In genomic region chr14:60732787-60733186, GRCm38 (mm10) we compare ENCODE assay signal across 9 mouse cellular contexts. TPM values are rescaled to one million over a fixed set of nuclear protein-coding genes. Genes with fewer than 3 reads are reported as not detected.
DNase-seq lines count a peak whose midpoint lies in the region; ATAC-seq and TF ChIP-seq lines count a peak whose summit lies in the region.
"Had no signal": no experiment of that assay in that cellular context is flagged by ENCODE, and none has a peak within 500 bp of the region (broad histone marks: within the 10 kb centered on the region; RNA-seq: fewer than 3 reads in every experiment).

No protein-coding gene starts in this region.

- intact Hi-C loops in left cerebral cortex, adult 2 months (cut with DNase I), result no loop called here

- H3K9ac ChIP-seq in forebrain, embryonic 16.5 days (replicated peaks; ENCODE audit: low read depth, low read length), result peak overlapping the region; percentile 26; the same call in 1 of the 2 replicates
- H3K9ac ChIP-seq in hindbrain, embryonic 12.5 days, result 0 out of 2 replicates have a peak overlapping the region, but pooled peaks have one; percentile 10
- no peak overlapping the region for H3K9ac ChIP-seq in liver, embryonic 13.5 days

- no peaks in the 10 kb centered on the region for H3K79me2 ChIP-seq in myocyte (ENCODE audit: control insufficient read depth, insufficient read depth)

- H3K4me3 ChIP-seq in left cerebral cortex, adult 2 months, result peak overlapping the region; percentile 18; the same call in 1 of the 2 replicates
- H3K4me3 ChIP-seq in forebrain, embryonic 16.5 days (replicated peaks; ENCODE audit: low read length), result no peak overlapping the region
- H3K4me3 ChIP-seq in hindbrain, embryonic 12.5 days, result no peak overlapping the region
- H3K4me3 ChIP-seq in liver, embryonic 13.5 days (replicated peaks), result peak overlapping the region; percentile 10; the same call in 1 of the 2 replicates
- H3K4me3 ChIP-seq in myocyte, result peak overlapping the region; percentile 16

- whole genome bisulfite sequencing in forebrain, embryonic 16.5 days, result 28% methylated on average over 16 of the region's 16 CpGs
- 23% methylated on average over 16 of the region's 16 CpGs for WGBS in hindbrain, embryonic 12.5 days
- WGBS in liver, embryonic 13.5 days (ENCODE audit: insufficient replicate concordance), result 12% methylated on average over 16 of the region's 16 CpGs

- H3K4me2 ChIP-seq in forebrain, embryonic 16.5 days (ENCODE audit: low read length), result peak overlapping the region; percentile 6; the same call in 1 of the 2 replicates
- peak overlapping the region; percentile 25 for H3K4me2 ChIP-seq in hindbrain, embryonic 12.5 days (replicated peaks)
- peak overlapping the region; percentile 11 for H3K4me2 ChIP-seq in liver, embryonic 13.5 days
- peak overlapping the region; percentile 85 for H3K4me2 ChIP-seq in myocyte (ENCODE audit: low read depth)

- H3K9me3 ChIP-seq in forebrain, embryonic 16.5 days (ENCODE audit: control insufficient read depth, low read length), result no peaks in the 10 kb centered on the region
- H3K9me3 ChIP-seq in hindbrain, embryonic 12.5 days (replicated peaks), result no peaks in the 10 kb centered on the region
- no peaks in the 10 kb centered on the region for H3K9me3 ChIP-seq in liver, embryonic 13.5 days (replicated peaks)

- no peaks in the 10 kb centered on the region for H3K27me3 ChIP-seq in forebrain, embryonic 16.5 days (replicated peaks; ENCODE audit: control insufficient read depth, insufficient read depth, low read length)
- no peaks in the 10 kb centered on the region for H3K27me3 ChIP-seq in hindbrain, embryonic 12.5 days
- no peaks in the 10 kb centered on the region for H3K27me3 ChIP-seq in liver, embryonic 13.5 days
- H3K27me3 ChIP-seq in myocyte (ENCODE audit: control insufficient read depth, insufficient read depth, insufficient read length), result no peaks in the 10 kb centered on the region

- ATAC-seq in forebrain, embryonic 16.5 days, result no peak
- ATAC-seq in hindbrain, embryonic 12.5 days (ENCODE audit: low FRiP score), result no peak
- ATAC-seq in liver, embryonic 13.5 days (ENCODE audit: low read depth), result no peak

- peaks cover 41% of the 10 kb centered on the region for H3K4me1 ChIP-seq in forebrain, embryonic 16.5 days (replicated peaks; ENCODE audit: control insufficient read depth, insufficient read depth, low read length)
- H3K4me1 ChIP-seq in hindbrain, embryonic 12.5 days, result peaks cover 39% of the 10 kb centered on the region
- peaks cover 33% of the 10 kb centered on the region for H3K4me1 ChIP-seq in liver, embryonic 13.5 days (replicated peaks)

- H3ac ChIP-seq in myocyte (ENCODE audit: control insufficient read depth, insufficient read length), result no peak overlapping the region

- no peaks in the 10 kb centered on the region for H3K36me3 ChIP-seq in forebrain, embryonic 16.5 days (ENCODE audit: control insufficient read depth, insufficient read depth)
- no peaks in the 10 kb centered on the region for H3K36me3 ChIP-seq in hindbrain, embryonic 12.5 days
- 0 out of 2 replicates have a peak, but pooled peaks cover 10% of the 10 kb centered on the region for H3K36me3 ChIP-seq in liver, embryonic 13.5 days
- no peaks in the 10 kb centered on the region for H3K36me3 ChIP-seq in myocyte (ENCODE audit: control insufficient read depth, insufficient read depth)

- peak; percentile 28 to 52 for DNase-seq in left cerebral cortex, adult 2 months (ENCODE audit: extremely low spot score in 1 of 2, low spot score in 2 of 2)
- DNase-seq in left cerebral cortex, adult 11 months (ENCODE audit: low spot score), result no peak
- peak; percentile 68 for DNase-seq in adrenal gland, postnatal 25 days
- DNase-seq in liver, embryonic 13.5 days, result no peak
- DNase-seq in cerebellum, adult 18-20 months, result no peak

- H3K27ac ChIP-seq in left cerebral cortex, adult 2 months, result 0 out of 2 replicates have a peak overlapping the region, but pooled peaks have one; percentile 44
- no peak overlapping the region for H3K27ac ChIP-seq in forebrain, embryonic 16.5 days (ENCODE audit: low read length)
- peak overlapping the region; percentile 24 for H3K27ac ChIP-seq in hindbrain, embryonic 12.5 days
- 0 out of 2 replicates have a peak overlapping the region, but pooled peaks have one; percentile 47 for H3K27ac ChIP-seq in liver, embryonic 13.5 days

- no peak for TF ChIP-seq CTCF in left cerebral cortex, adult 2 months (IDR thresholded peaks at IDR 0.05)

- peak; percentile 68 for TF ChIP-seq POLR2A in myocyte (IDR thresholded peaks at IDR 0.05; ENCODE audit: insufficient read length, low read depth)

TF ChIP-seq in myocyte, 11 proteins besides CTCF, POLR2A, EP300 and RAD21:
- TF ChIP-seq MYOG (IDR thresholded peaks at IDR 0.05; ENCODE audit: control insufficient read depth in 1 of 3, insufficient read depth in 1 of 3, insufficient read length in 2 of 3, low read depth in 2 of 3) (peak in 2 of 3 experiments; percentile 39 to 57), USF1 (IDR thresholded peaks at IDR 0.05; ENCODE audit: low read depth) (no peak), E2F4 (IDR thresholded peaks at IDR 0.05; ENCODE audit: insufficient read depth) (no peak), MAX (IDR thresholded peaks at IDR 0.05; ENCODE audit: low read depth) (no peak), MYOD1 (IDR thresholded peaks at IDR 0.05; ENCODE audit: control insufficient read depth in 1 of 3, insufficient read length in 2 of 3, low read depth in 2 of 3) (peak in 2 of 3 experiments; percentile 24 to 67), TCF3 (IDR thresholded peaks at IDR 0.05; ENCODE audit: insufficient read length, low read depth) (no peak), CEBPB (IDR thresholded peaks at IDR 0.05; ENCODE audit: insufficient read depth, poor library complexity, severe bottlenecking) (no peak), SRF (IDR thresholded peaks at IDR 0.05; ENCODE audit: control insufficient read depth, insufficient read length, low read depth) (no peak), REST (IDR thresholded peaks at IDR 0.05; ENCODE audit: insufficient read depth, insufficient read length) (no peak), POLR2AphosphoS2 (IDR thresholded peaks at IDR 0.05; ENCODE audit: insufficient read length, low read depth) (peak; percentile 62), TCF12 (IDR thresholded peaks at IDR 0.05; ENCODE audit: insufficient read depth, poor library complexity, severe bottlenecking) (no peak)

RNA-seq across cellular contexts. Expression of gene C1qtnf9, which starts 35.1 kb away (rescaled TPM):
- total RNA-seq in left cerebral cortex, adult 2 months (2021), result under 1 TPM; 0.23 to 0.30 TPM
- total RNA-seq in adrenal gland, postnatal 25 days (2021), result 4.0 and 4.9 TPM in 2 replicates
- polyA plus RNA-seq in forebrain, embryonic 16.5 days (2015; fragmentation: Nextera tagmentation; extraction: Ambion mirVana), result 0.21 TPM in 1 of 2 replicates, not detected in the other
- polyA plus RNA-seq in hindbrain, embryonic 12.5 days (2016; fragmentation: Nextera tagmentation; extraction: Ambion mirVana), result 0.20 and 0.43 TPM in 2 replicates
- polyA plus RNA-seq in liver, embryonic 13.5 days (2015; fragmentation: Nextera tagmentation; extraction: Ambion mirVana), result 0.13 and 0.16 TPM in 2 replicates
- polyA plus RNA-seq in myocyte (2012; fragmentation: generic; extraction: Trizol), result not detected
- polyA plus RNA-seq: neural tube, embryonic 14.5 days had no signal

RNA-seq across cellular contexts. Expression of gene Mipep, which starts 51.6 kb away (rescaled TPM):
- total RNA-seq in left cerebral cortex, adult 2 months (2021), result 10 to 100 TPM; 24.9 to 25.3 TPM
- total RNA-seq in adrenal gland, postnatal 25 days (2021), result 37.1 and 38.0 TPM in 2 replicates
- polyA plus RNA-seq in forebrain, embryonic 16.5 days (2015; fragmentation: Nextera tagmentation; extraction: Ambion mirVana), result 20.5 and 25.4 TPM in 2 replicates
- 21.4 and 22.3 TPM in 2 replicates for polyA plus RNA-seq in hindbrain, embryonic 12.5 days (2016; fragmentation: Nextera tagmentation; extraction: Ambion mirVana)
- 13.5 and 16.3 TPM in 2 replicates for polyA plus RNA-seq in liver, embryonic 13.5 days (2015; fragmentation: Nextera tagmentation; extraction: Ambion mirVana)
- 14.1 TPM for polyA plus RNA-seq in myocyte (2012; fragmentation: generic; extraction: Trizol)

Comparison
In these comparisons a context has a peak if more than half of its experiments do, and no peak if none do; other contexts are left out.
1. DNase-seq: peak in left cerebral cortex, adult 2 months (2 of 2) and adrenal gland, postnatal 25 days (single experiment); none in left cerebral cortex, adult 11 months (single experiment), liver, embryonic 13.5 days (single experiment) and cerebellum, adult 18-20 months (0 of 2).
2. H3K4me3 ChIP-seq: peak in left cerebral cortex, adult 2 months (single experiment), liver, embryonic 13.5 days (single experiment) and myocyte (single experiment); none in forebrain, embryonic 16.5 days (single experiment) and hindbrain, embryonic 12.5 days (single experiment).
3. H3K4me2 ChIP-seq: peak in every context shown above with its lines; median percentile 85 in myocyte; 25 in hindbrain, embryonic 12.5 days; 11 in liver, embryonic 13.5 days; 6 in forebrain, embryonic 16.5 days.